Mouse (Mus musculus) c-Kit-positive CD71-negative TER-119-negative erythroid progenitor cells, embryonic 14.5 days (primary cell): ENCODE data around the gene Prcd.
A peak's percentile ranks its signal among the peaks of the same experiment; 100 is the strongest.
"Not testable (repeated sequence)": the region's sequence is repeated elsewhere in the genome, so short reads cannot be mapped to it uniquely, and the experiment has no call there.

Source experiments
- DNase-seq: peaks from one replicate; pipeline ENCODE4 v3.0.0-alpha.2; 2013; ENCODE audit warnings: low read depth

The Prcd gene

GRCm38 (mm10) chr11:116649711-116650337 lies 3.5 kb upstream of the Prcd start:
- DNase-seq: no peak

- no peak for DNase-seq
Observed at GRCm38 (mm10) chr11:116650811-116651210, 2.5 kb upstream of the Prcd start.

GRCm38 (mm10) chr11:116651339-116651738 lies 2.0 kb upstream of the Prcd start:
- no peak for DNase-seq

GRCm38 (mm10) chr11:116652330-116653098 lies 820 bp upstream of the Prcd start:
- no peak for DNase-seq

- DNase-seq: no peak
Observed at GRCm38 (mm10) chr11:116653709-116654221, 431 bp downstream of the Prcd start.

GRCm38 (mm10) chr11:116654255-116654821 lies 1.0 kb downstream of the Prcd start, which contains the start of gene Cygb:
Gene Cygb (minus strand): TSS chr11:116654313.
- DNase-seq: no peak

- no peak for DNase-seq
Observed at GRCm38 (mm10) chr11:116656348-116657191, 3.2 kb downstream of the Prcd start.

GRCm38 (mm10) chr11:116657311-116658223 lies 4.2 kb downstream of the Prcd start:
- DNase-seq: peak; percentile 78

- DNase-seq: no peak
Observed at GRCm38 (mm10) chr11:116658238-116658637, 4.9 kb downstream of the Prcd start.

GRCm38 (mm10) chr11:116659027-116659621 lies 5.8 kb downstream of the Prcd start:
- DNase-seq: no peak

GRCm38 (mm10) chr11:116660181-116660580 lies 6.8 kb downstream of the Prcd start:
- no peak for DNase-seq

GRCm38 (mm10) chr11:116661291-116661947 lies 8.1 kb downstream of the Prcd start:
- DNase-seq: no peak

GRCm38 (mm10) chr11:116661948-116662377 lies 8.6 kb downstream of the Prcd start:
- no peak for DNase-seq

- DNase-seq: no peak
Observed at GRCm38 (mm10) chr11:116665289-116665688, 12.0 kb downstream of the Prcd start.

GRCm38 (mm10) chr11:116666566-116666965 lies 13.2 kb downstream of the Prcd start:
- no peak for DNase-seq

GRCm38 (mm10) chr11:116667012-116667411 lies 13.7 kb downstream of the Prcd start:
- DNase-seq: not testable (repeated sequence)

- no peak for DNase-seq
Observed at GRCm38 (mm10) chr11:116667930-116668329, 14.6 kb downstream of the Prcd start.

- no peak for DNase-seq
Observed at GRCm38 (mm10) chr11:116668381-116668825, 15.1 kb downstream of the Prcd start.

GRCm38 (mm10) chr11:116668839-116669238 lies 15.5 kb downstream of the Prcd start:
- no peak for DNase-seq

- DNase-seq: no peak
Observed at GRCm38 (mm10) chr11:116669316-116669715, 16.0 kb downstream of the Prcd start.
